Mouse (Mus musculus) testis, adult 2 months (tissue): ENCODE results near the gene Stard5.

Source experiments
- CTCF ChIP-seq: fragments of 200-500 bp; IDR thresholded peaks from 2 replicates; pipeline ENCODE4 v1.5.1; 2012; ENCODE audit warnings: low read depth, mild to moderate bottlenecking, inconsistent platforms, low read length, moderate library complexity; ENCODE audit not compliant: control insufficient read depth, insufficient read depth, insufficient replicate concordance
- POLR2A ChIP-seq: fragments of 200-500 bp; IDR thresholded peaks from 2 replicates; pipeline ENCODE4 v1.6.1; 2012; ENCODE audit warnings: low read depth, mild to moderate bottlenecking, inconsistent platforms, low read length, moderate library complexity; ENCODE audit not compliant: control insufficient read depth

GRCm38 (mm10) chr7:83584639-83585471, 46.9 kb upstream of the Stard5 start, which contains the start of gene Tmc3:
- TF ChIP-seq POLR2A (no peak), CTCF (no peak)
